Mouse (Mus musculus): ENCODE data around the gene 9530068E07Rik.
"Not testable (repeated sequence)": the region's sequence is repeated elsewhere in the genome, so short reads cannot be mapped to it uniquely, and the experiment has no call there.

The 9530068E07Rik gene

GRCm38 (mm10) chr11:52374340-52374739 lies 21.9 kb upstream of the 9530068E07Rik start:
- no peak for DNase-seq

- DNase-seq, result no peak
These were observed 18.6 kb upstream of the 9530068E07Rik start for GRCm38 (mm10) chr11:52377579-52377978.

DNA sequence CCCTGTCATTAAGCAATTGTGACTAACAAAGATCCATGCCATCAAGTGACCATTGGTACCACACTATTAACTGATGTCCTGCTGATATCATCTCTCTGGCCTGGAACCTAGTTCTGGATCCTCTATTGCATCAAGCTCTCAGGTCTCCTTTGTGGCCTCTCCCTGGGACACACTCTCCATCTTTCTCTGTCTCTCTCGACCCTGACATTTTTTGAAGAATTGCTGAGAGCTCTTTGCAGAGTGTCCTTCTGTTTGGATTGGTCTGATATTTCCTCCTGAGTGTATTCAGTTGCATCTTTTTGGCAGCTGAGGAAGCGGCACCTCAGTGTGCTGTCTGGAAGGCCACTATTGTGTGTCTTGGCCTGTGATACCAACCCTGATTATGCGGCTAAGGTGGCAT lies 17.0 kb upstream of the 9530068E07Rik start:
- DNase-seq, result no peak

DNA sequence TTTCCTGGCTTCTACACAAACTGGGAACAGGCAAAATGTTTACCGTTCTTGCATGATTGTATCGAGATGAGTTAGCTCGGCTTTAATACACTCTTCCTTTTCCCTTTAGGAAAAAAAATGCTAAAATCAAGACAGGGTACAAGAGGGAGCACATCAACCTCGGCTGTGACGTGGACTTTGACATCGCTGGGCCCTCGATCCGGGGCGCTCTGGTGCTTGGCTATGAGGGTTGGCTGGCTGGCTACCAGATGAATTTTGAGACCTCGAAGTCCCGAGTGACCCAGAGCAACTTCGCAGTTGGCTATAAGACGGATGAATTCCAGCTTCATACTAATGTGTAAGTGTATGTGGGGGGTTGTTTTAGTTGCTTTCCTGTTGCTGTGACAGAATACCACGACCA lies 12.5 kb upstream of the 9530068E07Rik start:
- DNase-seq, result no peak

GRCm38 (mm10) chr11:52384667-52385066 lies 11.6 kb upstream of the 9530068E07Rik start:
- DNase-seq, result no peak

GRCm38 (mm10) chr11:52386892-52387291 lies 9.3 kb upstream of the 9530068E07Rik start:
- DNase-seq, result no peak

DNA sequence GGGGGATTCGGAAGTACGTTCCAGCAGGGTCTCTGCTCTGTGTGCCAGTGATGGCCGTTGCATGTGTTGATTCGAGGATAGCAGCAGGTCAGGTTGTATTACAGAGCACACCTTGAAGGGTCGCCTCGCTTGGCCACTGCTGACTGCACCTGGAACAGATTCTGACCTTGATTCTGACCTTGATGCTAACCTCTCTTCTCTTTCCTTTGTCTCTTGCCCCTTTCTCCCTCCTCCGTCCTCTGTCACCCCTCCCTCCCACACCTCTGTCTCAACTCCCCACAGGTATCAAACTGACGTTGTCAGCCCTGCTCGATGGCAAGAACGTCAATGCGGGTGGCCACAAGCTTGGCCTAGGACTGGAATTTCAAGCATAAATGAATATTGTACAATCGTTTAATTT lies 8.1 kb upstream of the 9530068E07Rik start:
- no peak for DNase-seq

- DNase-seq, result not testable (repeated sequence)
These were observed 7.2 kb upstream of the 9530068E07Rik start for GRCm38 (mm10) chr11:52388979-52389378.

DNA sequence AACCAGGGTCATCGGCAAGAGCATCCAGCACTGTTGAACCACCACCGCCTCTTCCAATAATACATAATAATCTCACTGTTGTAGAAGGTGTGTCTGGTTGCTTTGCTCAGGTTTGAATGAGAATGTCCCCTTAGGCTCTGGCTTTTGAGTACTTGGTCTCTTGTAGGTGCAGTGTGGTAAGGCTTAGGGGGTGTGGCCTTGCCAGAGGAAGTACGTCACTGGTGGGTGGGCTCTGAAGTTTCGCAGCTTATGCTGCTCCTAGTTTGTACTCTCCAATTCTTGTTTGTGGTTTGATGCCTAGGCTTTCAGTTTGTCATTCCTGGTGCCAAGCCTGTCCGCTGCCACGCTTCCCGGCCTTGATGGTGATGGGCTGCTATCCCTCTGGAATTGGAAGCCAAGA lies 6.3 kb upstream of the 9530068E07Rik start:
- DNase-seq, result no peak

GRCm38 (mm10) chr11:52394494-52394893 lies 1.7 kb upstream of the 9530068E07Rik start:
- DNase-seq, result no peak

- DNase-seq, result no peak
These were observed 885 bp upstream of the 9530068E07Rik start for GRCm38 (mm10) chr11:52395343-52395742.

GRCm38 (mm10) chr11:52396597-52397188 lies 465 bp downstream of the 9530068E07Rik start:
- DNase-seq, result no peak

DNA sequence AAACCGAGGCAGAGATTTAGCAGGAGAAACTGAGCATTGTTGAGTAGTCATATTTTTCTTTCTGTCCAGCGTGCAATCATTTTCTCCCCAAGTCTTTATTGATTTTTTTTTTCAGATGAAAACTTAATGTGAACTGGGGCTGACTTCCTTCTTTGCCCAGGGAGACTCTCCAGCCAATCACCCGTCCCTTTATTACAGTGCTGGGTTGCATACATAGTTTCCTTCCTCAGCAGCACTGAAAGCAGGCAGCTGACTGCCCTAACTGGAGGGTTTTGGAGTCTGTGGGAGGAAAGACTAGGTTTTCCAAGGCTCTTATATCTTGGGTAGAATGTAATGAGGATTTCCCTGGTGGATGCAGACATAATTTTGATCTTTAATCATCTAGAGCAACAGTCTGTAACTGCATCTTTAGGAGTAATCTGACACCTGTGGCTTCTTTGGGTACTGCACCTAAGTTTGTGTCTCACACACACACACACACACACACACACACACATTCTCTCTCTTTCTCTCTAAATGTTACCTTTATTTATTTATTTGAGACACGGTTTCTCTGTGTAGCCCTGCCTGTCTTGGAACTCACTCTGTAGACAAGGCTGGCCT lies 1.3 kb downstream of the 9530068E07Rik start:
- DNase-seq, result no peak

DNA sequence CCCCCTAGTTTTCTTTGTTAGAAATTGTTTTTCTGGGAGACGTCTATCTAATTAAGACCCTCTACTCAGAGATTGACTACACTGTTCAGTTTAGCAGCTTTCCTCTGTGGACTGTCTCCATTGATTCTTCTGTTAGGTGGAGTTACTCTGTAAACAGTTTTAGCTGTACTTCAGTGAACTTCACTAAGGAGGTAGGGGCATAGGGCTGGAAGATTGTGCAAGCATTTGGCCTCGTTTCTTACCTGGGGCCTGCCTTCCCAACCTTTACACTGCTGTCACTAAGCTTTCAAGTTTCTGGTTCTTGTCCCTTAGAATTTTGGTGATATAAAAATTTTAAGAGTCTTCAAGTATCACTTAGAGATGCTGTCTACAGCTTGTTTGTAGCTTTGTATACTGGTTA lies 5.2 kb downstream of the 9530068E07Rik start:
- no peak for DNase-seq

DNA sequence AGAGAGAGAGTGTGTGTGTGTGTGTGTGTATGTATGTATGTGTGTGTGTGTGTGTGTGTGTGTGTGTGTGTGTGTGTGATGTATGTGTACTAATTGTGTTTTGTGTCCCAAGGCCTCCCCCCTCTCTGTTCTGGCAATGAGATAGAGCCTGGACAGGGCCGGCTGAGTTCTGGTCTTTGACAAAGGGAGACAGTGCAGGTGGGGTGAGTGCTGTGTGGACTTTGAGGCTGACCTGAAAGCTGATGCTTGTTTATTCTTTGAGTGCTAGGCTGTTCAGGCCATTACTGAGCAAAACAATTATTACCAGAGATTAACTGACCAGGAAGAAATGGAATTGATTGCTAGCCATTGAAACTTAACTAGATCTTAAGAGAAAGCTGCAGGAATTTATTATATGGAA lies 6.3 kb downstream of the 9530068E07Rik start:
- DNase-seq, result no peak

- no peak for DNase-seq
These were observed 8.0 kb downstream of the 9530068E07Rik start for GRCm38 (mm10) chr11:52404209-52404608.

- no peak for DNase-seq
These were observed 9.0 kb downstream of the 9530068E07Rik start for GRCm38 (mm10) chr11:52405196-52405688.

DNA sequence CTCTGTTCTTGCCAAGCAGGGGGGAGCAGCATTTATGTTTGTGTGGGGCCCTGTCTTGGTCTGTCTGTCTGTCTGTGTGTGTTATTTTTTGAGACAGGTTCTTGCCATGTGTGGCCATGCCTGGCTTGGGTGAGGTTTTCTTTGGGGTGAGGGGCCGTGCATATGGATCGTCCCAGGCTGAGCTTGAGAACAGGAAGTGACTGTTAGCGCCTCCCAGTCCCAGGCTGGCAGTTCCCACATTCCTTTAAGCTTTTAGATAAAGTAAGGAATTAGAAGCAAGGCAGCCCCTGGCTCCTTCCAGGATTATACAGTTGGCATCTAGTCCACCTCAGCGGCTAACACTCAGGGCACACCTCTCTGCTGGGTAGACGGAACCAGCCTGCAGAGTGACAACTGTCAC lies 13.1 kb downstream of the 9530068E07Rik start:
- DNase-seq, result no peak

DNA sequence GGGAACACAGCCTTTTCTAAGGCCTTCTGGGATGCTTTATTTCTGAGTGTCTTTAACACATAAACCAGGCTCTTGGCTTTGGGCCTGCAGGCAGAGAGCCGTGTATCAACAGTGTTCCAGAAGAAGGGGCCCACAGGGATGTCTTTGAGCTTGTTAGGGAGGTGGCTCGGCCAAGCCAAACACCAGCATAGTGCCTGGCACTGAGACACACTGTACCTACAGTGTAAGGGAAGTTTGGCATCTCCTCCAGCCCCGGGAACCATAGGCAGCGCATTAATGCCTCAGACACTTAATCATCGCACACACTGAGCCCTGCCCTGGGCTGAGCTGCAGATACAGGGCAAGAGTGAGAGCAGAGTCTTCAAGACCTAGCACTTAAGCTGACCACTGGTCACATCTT lies 22.1 kb downstream of the 9530068E07Rik start:
- no peak for DNase-seq

GRCm38 (mm10) chr11:52419246-52419645 lies 23.0 kb downstream of the 9530068E07Rik start:
- no peak for DNase-seq

- DNase-seq, result no peak
These were observed 23.6 kb downstream of the 9530068E07Rik start for GRCm38 (mm10) chr11:52419861-52420260.

GRCm38 (mm10) chr11:52420296-52421052 lies 24.2 kb downstream of the 9530068E07Rik start:
- no peak for DNase-seq

DNA sequence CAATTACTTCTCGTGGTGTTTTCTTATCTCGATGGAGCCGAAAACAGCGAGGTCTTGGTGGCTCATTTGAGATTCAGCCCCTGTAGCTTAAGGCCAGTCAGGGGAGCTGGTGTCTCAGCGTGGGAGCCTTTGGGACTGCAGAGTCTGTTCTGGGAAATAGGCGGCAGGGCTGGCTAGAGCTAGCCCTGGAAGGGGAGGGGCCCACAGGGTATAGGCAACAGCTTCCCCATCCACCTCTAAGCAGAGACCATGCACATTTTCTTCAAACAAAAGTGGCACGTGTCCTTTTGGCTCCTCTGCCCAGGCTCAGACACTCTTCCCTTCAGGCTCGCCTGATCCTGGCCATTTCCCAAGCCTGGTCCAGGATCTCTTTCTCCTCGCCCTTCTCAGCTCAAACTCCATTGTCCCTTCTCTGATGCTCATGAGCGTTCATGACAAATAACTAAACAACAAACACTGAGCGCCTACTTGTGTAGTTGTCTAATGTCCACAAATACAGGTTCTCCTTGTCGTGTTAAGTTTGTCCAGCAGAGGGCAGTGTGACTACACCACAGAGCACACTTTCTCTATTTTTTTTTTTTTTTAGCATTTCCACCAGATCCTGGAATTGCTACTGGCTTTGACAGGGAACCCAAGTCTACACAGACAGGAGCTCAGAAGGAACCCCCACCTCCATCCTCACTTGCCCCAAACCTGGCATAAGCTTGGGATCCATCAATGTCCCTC lies 25.0 kb downstream of the 9530068E07Rik start:
- DNase-seq, result peak; percentile 59
